Mouse (Mus musculus): Measurements from ENCODE around the gene Rbp4. TPM values are rescaled to one million over a fixed set of nuclear protein-coding genes. Genes with fewer than 3 reads are reported as not detected.

The Rbp4 gene
- total RNA-seq, 2 experiments from 2014 or later, result 8.0 to 10.3 TPM

- DNase-seq, result no peak
Observed at GRCm38 (mm10) chr19:38089358-38089757, 35.7 kb downstream of the Rbp4 start.

GRCm38 (mm10) chr19:38086948-38087551 is 38.0 kb downstream of the Rbp4 start:
- DNase-seq, result peak in 1 of 2 experiments; percentile 11

- DNase-seq, result no peak
Observed at GRCm38 (mm10) chr19:38085841-38086240, 39.2 kb downstream of the Rbp4 start.

GRCm38 (mm10) chr19:38082931-38083525 is 42.1 kb downstream of the Rbp4 start:
- no peak for DNase-seq

- no peak for DNase-seq
Observed at GRCm38 (mm10) chr19:38081361-38081760, 43.7 kb downstream of the Rbp4 start.

GRCm38 (mm10) chr19:38077851-38078540 is 47.1 kb downstream of the Rbp4 start:
- no peak for DNase-seq

- DNase-seq, result no peak
Observed at GRCm38 (mm10) chr19:38076251-38076650, 48.8 kb downstream of the Rbp4 start.

GRCm38 (mm10) chr19:38075051-38075450 is 50.0 kb downstream of the Rbp4 start:
- DNase-seq, result no peak

GRCm38 (mm10) chr19:38073226-38073625 is 51.9 kb downstream of the Rbp4 start:
- no peak for DNase-seq

Other genes starting within 250 kb of the Rbp4 start
- 1 to 10 TPM; 4.0 to 5.3 TPM for gene Myof, start 81.7 kb downstream of the Rbp4 start, total RNA-seq (2021)
- gene Cep55, start 70.3 kb downstream of the Rbp4 start, total RNA-seq (2021), result under 1 TPM in 1 of 2 experiments, not detected in 1; 0.28 TPM
- not detected for gene Ffar4, start 28.2 kb downstream of the Rbp4 start, total RNA-seq (2021)
- not detected for gene Pde6c, start 7.5 kb upstream of the Rbp4 start, total RNA-seq (2021)
- 10 to 100 TPM; 19.6 to 21.9 TPM for gene Fra10ac1, start 98.9 kb upstream of the Rbp4 start, total RNA-seq (2021)
- gene Lgi1, start 139.3 kb upstream of the Rbp4 start, total RNA-seq (2021), result 100 to 1,000 TPM; 189 to 201 TPM

All from layer of hippocampus, postnatal 36 days (tissue).